Mouse (Mus musculus) embryonic facial prominence, embryonic 10.5 days (tissue): Measurements from ENCODE around the gene Klhl11. TPM values are rescaled to one million over a fixed set of nuclear protein-coding genes. Genes with fewer than 3 reads are reported as not detected.

Experiments
- DNase-seq: peaks from one replicate; pipeline ENCODE4 v3.0.0-alpha.2; 2017; ENCODE audit warnings: low spot score
- H3K27ac ChIP-seq: fragments of 300-500 bp; sonication (generic); replicated peaks from 2 replicates; pipeline ENCODE4 v1.5.1; 2016; ENCODE audit warnings: mild to moderate bottlenecking
- H3K27me3 ChIP-seq: fragments of 300-500 bp; sonication (generic); replicated peaks from 2 replicates; pipeline ENCODE4 v1.6.1; 2016; ENCODE audit warnings: low read depth, mild to moderate bottlenecking; ENCODE audit not compliant: poor library complexity, severe bottlenecking
- H3K36me3 ChIP-seq: fragments of 300-500 bp; sonication (generic); replicated peaks from 2 replicates; pipeline ENCODE4 v1.6.1; 2016; ENCODE audit warnings: mild to moderate bottlenecking, moderate library complexity
- H3K4me1 ChIP-seq: fragments of 300-500 bp; sonication (generic); 2 replicates; pipeline ENCODE4 v1.6.1; 2016
- H3K4me3 ChIP-seq: fragments of 300-500 bp; sonication (generic); 2 replicates; pipeline ENCODE4 v1.5.1; 2016; ENCODE audit warnings: mild to moderate bottlenecking, moderate library complexity
- H3K9me3 ChIP-seq: fragments of 300-500 bp; sonication (generic); 2 replicates; pipeline ENCODE4 v1.6.1; 2016; ENCODE audit warnings: mild to moderate bottlenecking
- WGBS: fragments of 180-500 bp; shearing (Covaris S2); methylation state at CpG from one replicate; pipeline ENCODE4 v1.1.7; 2016; 5-methylcytosine and 5-hydroxymethylcytosine counted together
- microRNA-seq: library from miRNA; unstranded; fragments of <30 nt; microRNA quantifications from one replicate; pipeline ENCODE4, GENCODE M21; 2017
- polyA plus RNA-seq: library from polyadenylated mRNA; unstranded; fragments of >200 nt; fragmentation: Nextera tagmentation; extraction: Ambion mirVana; gene quantifications from 2 replicates; pipeline ENCODE4 v1.2.1, GENCODE M21; 2016

The Klhl11 gene
- polyA plus RNA-seq, 1 experiment from 2014 or later: 8.5 TPM

DNA sequence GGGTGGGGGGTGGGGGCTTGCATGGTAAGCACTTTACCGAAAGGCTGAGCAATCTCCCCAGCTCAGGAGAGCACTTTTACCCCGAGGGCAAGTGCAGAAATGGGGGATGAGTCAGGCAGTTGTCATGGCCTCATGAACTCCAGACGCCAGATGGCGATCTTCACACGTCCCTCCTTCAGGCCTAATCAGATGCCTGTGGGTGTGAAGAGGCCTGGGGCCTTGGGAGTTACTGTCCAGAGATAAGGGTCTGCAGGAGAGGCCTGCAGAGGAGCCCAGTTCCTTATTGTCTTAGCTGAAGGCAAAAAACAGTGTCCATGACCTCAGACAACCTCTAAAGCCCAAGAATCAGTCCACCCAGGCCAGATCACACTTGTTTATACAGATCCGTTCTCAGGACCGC lies 46.7 kb downstream of the Klhl11 start:
- Histone ChIP-seq H3K4me3 (no peak overlapping the region), H3K36me3 (peaks cover 88% of the 10 kb centered on the region), H3K4me1 (0 out of 2 replicates have a peak, but pooled peaks cover 8% of the 10 kb centered on the region), H3K27ac (no peak overlapping the region), H3K27me3 (no peaks in the 10 kb centered on the region), H3K9me3 (no peaks in the 10 kb centered on the region)
- peak; percentile 46 for DNase-seq
- 42% methylated on average over 7 of the region's 7 CpGs for WGBS

DNA sequence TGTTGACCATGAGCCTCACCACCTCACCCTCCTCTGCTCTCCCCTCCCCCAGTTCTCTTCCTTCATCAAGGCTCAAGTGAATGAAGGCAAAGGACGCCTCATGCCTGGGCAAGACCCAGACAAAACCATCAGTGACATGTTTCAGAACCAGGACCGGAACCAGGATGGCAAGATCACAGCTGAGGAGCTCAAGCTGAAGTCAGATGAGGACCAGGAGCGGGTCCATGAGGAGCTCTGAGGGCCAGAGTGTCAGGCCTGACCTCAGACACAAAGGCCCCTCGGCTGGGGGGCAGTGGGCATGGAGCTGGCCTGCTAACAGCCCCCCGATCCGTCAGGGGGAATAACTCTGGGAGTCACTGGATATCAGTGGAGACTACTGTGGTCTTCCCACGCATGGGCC lies 48.7 kb downstream of the Klhl11 start:
- no peaks in the 10 kb centered on the region for H3K9me3 ChIP-seq
- H3K27me3 ChIP-seq: no peaks in the 10 kb centered on the region
- peaks cover 82% of the 10 kb centered on the region for H3K36me3 ChIP-seq
- no peak overlapping the region for H3K27ac ChIP-seq
- no peak for DNase-seq
- 92% methylated on average over 7 of the region's 7 CpGs for WGBS
- no peak overlapping the region for H3K4me3 ChIP-seq
- 0 out of 2 replicates have a peak, but pooled peaks cover 9% of the 10 kb centered on the region for H3K4me1 ChIP-seq

DNA sequence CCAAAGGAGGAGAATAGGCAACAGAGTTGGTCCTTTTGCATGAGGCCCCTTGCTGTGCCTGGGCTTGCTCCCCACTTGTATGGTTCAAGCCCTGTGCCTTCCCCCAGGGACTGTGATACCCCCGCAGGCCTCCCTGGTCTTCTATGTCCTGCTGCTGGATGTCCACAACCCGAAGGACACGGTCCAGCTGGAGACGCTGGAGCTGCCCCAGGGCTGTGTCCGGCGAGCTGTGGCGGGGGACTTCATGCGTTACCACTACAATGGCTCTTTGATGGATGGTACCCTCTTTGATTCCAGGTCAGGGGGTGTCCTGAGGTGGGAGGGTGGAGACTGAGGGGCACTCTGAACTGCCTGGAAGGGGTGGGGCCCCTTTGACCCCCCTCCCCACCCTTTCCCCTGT lies 51.0 kb downstream of the Klhl11 start:
- WGBS: 43% methylated on average over 8 of the region's 8 CpGs
- H3K4me3 ChIP-seq: no peak overlapping the region
- no peak overlapping the region for H3K27ac ChIP-seq
- no peaks in the 10 kb centered on the region for H3K9me3 ChIP-seq
- H3K27me3 ChIP-seq: peaks cover 4% of the 10 kb centered on the region; the same call in 1 of the 2 replicates
- H3K36me3 ChIP-seq: peaks cover 67% of the 10 kb centered on the region
- peaks cover 17% of the 10 kb centered on the region for H3K4me1 ChIP-seq
- no peak for DNase-seq

DNA sequence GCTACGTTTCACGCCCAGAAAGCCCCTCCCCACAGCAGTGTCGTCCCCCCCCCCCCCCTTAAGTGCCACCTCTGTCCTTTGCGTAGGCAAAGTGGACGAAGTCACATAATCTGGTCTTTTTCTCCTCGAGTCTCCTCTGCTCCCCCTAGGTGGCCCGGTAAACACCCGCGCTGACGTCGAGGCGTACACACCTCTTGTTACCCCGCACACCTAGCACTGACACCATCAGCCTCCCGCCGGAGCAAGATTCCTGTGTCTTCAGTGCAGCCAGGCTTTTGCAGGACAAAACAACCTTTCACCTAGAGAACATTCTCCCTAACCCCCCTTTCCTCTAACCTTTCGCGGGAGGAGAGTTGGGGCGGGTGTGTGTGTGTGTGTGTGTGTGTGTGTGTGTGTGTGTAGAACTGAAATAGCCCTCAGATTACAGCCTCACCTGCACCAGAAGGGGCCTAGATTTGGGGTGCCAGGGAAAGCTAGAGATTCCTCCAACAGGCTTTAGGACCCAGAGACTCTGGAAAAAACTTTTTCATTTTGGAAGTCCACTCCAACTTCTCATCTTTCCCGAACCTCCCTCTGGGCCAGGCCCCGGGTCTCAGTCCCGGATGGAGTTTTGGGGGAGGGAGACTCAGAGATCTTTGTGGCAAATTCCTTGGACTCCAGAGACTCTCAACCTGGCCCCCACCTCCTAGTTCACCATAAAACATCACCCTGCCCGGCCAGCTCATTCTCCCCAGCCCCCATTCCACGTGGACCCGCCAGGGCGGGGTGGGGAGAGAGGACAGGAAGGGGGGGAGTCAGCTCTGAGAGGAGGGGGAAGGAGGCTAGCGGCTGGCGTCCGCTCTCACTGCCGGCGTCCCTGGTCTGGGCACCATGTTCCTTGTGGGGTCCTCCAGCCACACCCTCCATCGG lies 57.4 kb downstream of the Klhl11 start, which contains the start of gene Fkbp10:
TSS of gene Fkbp10 (plus strand) at position 784 of the 909 bp plus-strand sequence.
- H3K36me3 ChIP-seq: peaks cover 29% of the 10 kb centered on the region
- H3K27ac ChIP-seq: peak within 1 kb of the TSS; percentile 95
- H3K4me3 ChIP-seq: peak within 1 kb of the TSS; percentile 71
- WGBS: under 1% methylated on average over 31 of the region's 31 CpGs
- peaks cover 18% of the 10 kb centered on the region; the same call in 1 of the 2 replicates for H3K27me3 ChIP-seq
- peak; percentile 85 for DNase-seq
- H3K9me3 ChIP-seq: no peaks in the 10 kb centered on the region
- H3K4me1 ChIP-seq: peaks cover 59% of the 10 kb centered on the region

DNA sequence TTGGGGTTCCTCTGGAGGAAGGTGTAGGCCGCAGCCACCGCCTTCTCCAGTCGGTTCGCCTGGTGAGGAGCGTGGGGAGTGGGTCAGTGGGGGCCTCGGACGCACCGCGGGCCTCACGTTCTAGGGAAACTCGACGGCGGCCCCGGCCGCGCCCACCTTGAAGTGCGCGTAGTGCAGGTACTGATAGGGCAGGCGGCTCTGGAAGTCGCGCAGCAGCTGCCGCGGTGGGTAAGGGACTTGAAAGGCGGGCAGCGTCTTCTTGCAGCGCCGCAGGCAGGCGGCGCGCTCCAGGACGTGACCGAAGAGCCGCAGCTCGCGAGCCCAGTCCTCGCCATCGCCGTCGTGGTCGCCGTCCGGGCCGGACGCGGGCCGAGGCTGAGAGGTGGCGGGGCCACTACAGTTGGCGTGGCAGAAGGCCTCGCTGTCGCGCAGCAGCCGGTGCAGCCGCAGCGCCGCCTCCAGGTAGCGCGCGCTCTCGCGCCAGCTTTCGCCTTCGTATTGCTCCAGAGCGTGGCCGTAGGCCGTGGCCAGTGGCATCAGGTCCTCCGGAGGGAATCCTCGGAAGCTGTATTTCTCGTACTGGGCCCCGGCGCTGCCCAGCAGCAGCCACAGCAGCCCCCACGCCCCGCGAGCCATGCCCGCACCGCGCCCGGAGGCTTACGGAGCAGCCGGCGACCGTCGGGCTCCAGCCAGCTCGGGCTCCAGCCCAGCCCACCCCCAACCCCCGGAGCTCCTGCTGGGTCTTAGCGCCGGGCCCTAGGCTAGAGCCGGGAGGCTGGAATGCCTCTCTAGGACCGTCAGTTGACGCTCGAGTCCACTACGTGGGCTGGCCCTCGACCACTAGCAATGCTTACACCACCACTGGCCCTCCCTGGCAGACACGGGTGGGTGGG lies 58.3 kb downstream of the Klhl11 start, which contains the start of gene P3h4:
TSS of gene P3h4 (minus strand) at position 816 of the 893 bp plus-strand sequence.
- Histone ChIP-seq H3K4me3 (peak within 1 kb of the TSS; percentile 71), H3K9me3 (no peaks in the 10 kb centered on the region), H3K36me3 (peaks cover 33% of the 10 kb centered on the region), H3K4me1 (peaks cover 59% of the 10 kb centered on the region), H3K27me3 (peaks cover 18% of the 10 kb centered on the region; the same call in 1 of the 2 replicates), H3K27ac (peak within 1 kb of the TSS; percentile 95)
- DNase-seq: peak; percentile 94
- 1% methylated on average over 93 of the region's 93 CpGs for WGBS

DNA sequence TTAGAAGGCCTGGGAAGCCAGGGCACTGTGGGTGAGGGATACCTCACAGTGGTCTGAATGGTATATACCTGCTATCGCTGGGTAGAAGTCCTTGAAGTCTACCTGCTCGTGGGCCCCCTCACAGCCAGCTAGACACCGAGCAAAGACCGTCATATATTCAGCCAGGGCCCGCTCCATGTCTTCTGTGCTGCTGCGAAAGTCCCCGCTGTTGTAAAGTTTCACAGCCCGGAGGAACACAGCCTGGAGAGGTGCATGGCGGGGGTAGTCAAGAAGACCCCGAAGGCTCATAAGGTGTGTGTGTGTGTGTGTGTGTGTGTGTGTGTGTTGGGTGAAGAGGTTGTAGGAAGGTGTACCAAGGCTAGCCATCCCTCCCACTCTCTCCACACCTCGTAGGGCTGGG lies 59.0 kb downstream of the Klhl11 start:
- peaks cover 18% of the 10 kb centered on the region; the same call in 1 of the 2 replicates for H3K27me3 ChIP-seq
- H3K4me1 ChIP-seq: peaks cover 59% of the 10 kb centered on the region
- H3K27ac ChIP-seq: peak overlapping the region; percentile 95
- 82% methylated on average over 11 of the region's 11 CpGs for WGBS
- H3K4me3 ChIP-seq: peak overlapping the region; percentile 71
- H3K9me3 ChIP-seq: no peaks in the 10 kb centered on the region
- DNase-seq: no peak
- peaks cover 37% of the 10 kb centered on the region for H3K36me3 ChIP-seq

Small RNAs within 50 kb of the gene (microRNA-seq; reads per million reads assigned to microRNA genes)
- gene Gm27374: not detected
- not detected for gene Mir7116

Other genes starting within 250 kb of the Klhl11 start
- not detected in 2 replicates for gene Krt16, start 223.8 kb downstream of the Klhl11 start, polyA plus RNA-seq
- 0.28 and 0.67 TPM in 2 replicates for gene Krt17, start 211.7 kb downstream of the Klhl11 start, polyA plus RNA-seq
- not detected in 2 replicates for gene Krt42, start 202.9 kb downstream of the Klhl11 start, polyA plus RNA-seq
- gene Eif1, start 152.9 kb downstream of the Klhl11 start, polyA plus RNA-seq: 1,675 and 1,681 TPM in 2 replicates
- 0.37 TPM in 1 of 2 replicates, not detected in the other for gene Gast, start 138.3 kb downstream of the Klhl11 start, polyA plus RNA-seq
- 14.0 and 14.2 TPM in 2 replicates for gene Hap1, start 116.6 kb downstream of the Klhl11 start, polyA plus RNA-seq
- 45.8 and 52.6 TPM in 2 replicates for gene Jup, start 75.0 kb downstream of the Klhl11 start, polyA plus RNA-seq
- 34.1 and 34.9 TPM in 2 replicates for gene P3h4, start 57.9 kb downstream of the Klhl11 start, polyA plus RNA-seq
- gene Fkbp10, start 57.0 kb downstream of the Klhl11 start, polyA plus RNA-seq: 61.4 and 67.0 TPM in 2 replicates
- 150 and 156 TPM in 2 replicates for gene Nt5c3b, start 30.9 kb downstream of the Klhl11 start, polyA plus RNA-seq
- gene Klhl10, start 30.8 kb downstream of the Klhl11 start, polyA plus RNA-seq: 0.75 and 0.98 TPM in 2 replicates
- 291 and 321 TPM in 2 replicates for gene Acly, start 55.3 kb upstream of the Klhl11 start, polyA plus RNA-seq
- gene Ttc25, start 72.9 kb upstream of the Klhl11 start, polyA plus RNA-seq: 1.4 and 1.7 TPM in 2 replicates
- 21.3 and 25.1 TPM in 2 replicates for gene Cnp, start 102.2 kb upstream of the Klhl11 start, polyA plus RNA-seq
- gene Nkiras2, start 146.5 kb upstream of the Klhl11 start, polyA plus RNA-seq: 77.2 and 81.4 TPM in 2 replicates
- 272 and 279 TPM in 2 replicates for gene Dnajc7, start 147.4 kb upstream of the Klhl11 start, polyA plus RNA-seq
- gene Zfp385c, start 219.7 kb upstream of the Klhl11 start, polyA plus RNA-seq: 1.2 TPM in 2 replicates
- 3.3 and 3.6 TPM in 2 replicates for gene Dhx58, start 231.5 kb upstream of the Klhl11 start, polyA plus RNA-seq
- 72.4 and 80.6 TPM in 2 replicates for gene Kat2a, start 239.7 kb upstream of the Klhl11 start, polyA plus RNA-seq
- gene Hspb9, start 241.1 kb upstream of the Klhl11 start, polyA plus RNA-seq: 0.56 TPM in 1 of 2 replicates, not detected in the other